Mouse (Mus musculus) midbrain, postnatal 0 days (tissue): ENCODE measurements around the gene Itpr2. TPM values are rescaled to one million over a fixed set of nuclear protein-coding genes. Genes with fewer than 3 reads are reported as not detected.

Experiments used
- ATAC-seq: fragments of 200-750 bp; cut with Nextera tagmentation; 2 replicates; pipeline ENCODE4 v1.8.0; 2017; ENCODE audit warnings: moderate number of reproducible peaks, mild to moderate bottlenecking, moderate TSS enrichment, moderate library complexity; ENCODE audit not compliant: low FRiP score
- DNase-seq: peaks from one replicate; pipeline ENCODE4 v3.0.0-alpha.2; 2015; ENCODE audit warnings: low spot score
- H3K27ac ChIP-seq: fragments of 300-500 bp; sonication (generic); 2 replicates; pipeline ENCODE4 v1.5.1; 2014; ENCODE audit warnings: low read depth, mild to moderate bottlenecking, low read length, mixed read lengths
- H3K27me3 ChIP-seq: fragments of 300-500 bp; sonication (generic); 2 replicates; pipeline ENCODE4 v1.6.1; 2014; ENCODE audit warnings: low read length, control low read depth, mixed read lengths; ENCODE audit not compliant: insufficient read depth
- H3K36me3 ChIP-seq: fragments of 300-500 bp; sonication (generic); 2 replicates; pipeline ENCODE4 v1.6.1; 2014; ENCODE audit warnings: low read length, control low read depth, mixed read lengths; ENCODE audit not compliant: insufficient read depth
- H3K4me1 ChIP-seq: fragments of 300-500 bp; sonication (generic); 2 replicates; pipeline ENCODE4 v1.6.1; 2014; ENCODE audit warnings: mild to moderate bottlenecking, control low read depth, antibody characterized with exemption, low read length, mixed read lengths; ENCODE audit not compliant: insufficient read depth
- H3K4me2 ChIP-seq: fragments of 300-500 bp; sonication (generic); 2 replicates; pipeline ENCODE4 v1.6.1; 2014; ENCODE audit warnings: low read depth, mild to moderate bottlenecking, low read length, mixed read lengths; ENCODE audit not compliant: poor library complexity, severe bottlenecking
- H3K4me3 ChIP-seq: fragments of 300-500 bp; sonication (generic); 2 replicates; pipeline ENCODE4 v1.5.1; 2014; ENCODE audit warnings: low read depth, mild to moderate bottlenecking, low read length, moderate library complexity
- H3K9ac ChIP-seq: fragments of 300-500 bp; sonication (generic); replicated peaks from 2 replicates; pipeline ENCODE4 v1.6.1; 2014; ENCODE audit warnings: mild to moderate bottlenecking, low read length, moderate library complexity, mixed read lengths; ENCODE audit not compliant: poor library complexity, severe bottlenecking
- H3K9me3 ChIP-seq: fragments of 300-500 bp; sonication (generic); 2 replicates; pipeline ENCODE4 v1.6.1; 2016; ENCODE audit warnings: low read length, control low read depth
- CTCF ChIP-seq: IDR thresholded peaks from 2 replicates; pipeline ENCODE4 v1.5.1; 2016; ENCODE audit warnings: antibody characterized with exemption, mild to moderate bottlenecking
- WGBS: fragments of 180-500 bp; shearing (Covaris S2); extraction: QIAGEN DNeasy Blood & Tissue Kit; methylation state at CpG from one replicate; pipeline ENCODE4 v1.1.7; 2014; 5-methylcytosine and 5-hydroxymethylcytosine counted together
- polyA plus RNA-seq: library from polyadenylated mRNA; unstranded; fragments of >200 nt; fragmentation: Nextera tagmentation; extraction: Ambion mirVana; gene quantifications from 2 replicates; pipeline ENCODE4 v1.2.1, GENCODE M21; 2015
- total RNA-seq: library from RNA; depleted of rRNA; stranded (reverse); fragments of >200 nt; gene quantifications from 2 replicates; pipeline ENCODE4 v1.2.3, GENCODE M21; 2014

Itpr2 gene
- total and polyA plus RNA-seq, 2 experiments from 2014 or later: 9.1 to 15.9 TPM

DNA sequence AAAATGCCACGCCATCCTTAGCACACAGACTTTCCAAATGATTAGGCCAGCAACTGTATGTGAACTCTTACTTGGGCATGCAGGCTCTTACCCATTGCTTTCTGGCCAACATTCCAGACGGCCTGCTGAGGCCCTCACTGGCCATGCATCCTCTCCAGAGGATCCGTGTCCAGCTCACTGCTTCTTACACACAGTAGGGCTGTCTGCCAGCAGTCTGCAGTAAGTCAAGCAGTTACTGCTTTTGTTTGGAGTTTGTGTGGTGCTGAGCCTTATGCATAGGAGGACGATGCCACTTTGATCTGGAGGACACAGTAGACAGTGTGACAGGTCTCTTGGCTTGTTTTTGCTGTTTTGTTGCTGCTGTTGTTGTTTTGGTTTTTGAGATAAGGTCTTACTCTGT, 36.6 kb upstream of the Itpr2 start:
- TF ChIP-seq CTCF: no peak
- Histone ChIP-seq H3K9ac (no peak overlapping the region), H3K27ac (no peak overlapping the region), H3K4me1 (no peaks in the 10 kb centered on the region), H3K27me3 (no peaks in the 10 kb centered on the region), H3K4me3 (no peak overlapping the region), H3K9me3 (no peaks in the 10 kb centered on the region), H3K4me2 (no peak overlapping the region), H3K36me3 (no peaks in the 10 kb centered on the region)
- WGBS: 58% methylated on average over 4 of the region's 4 CpGs
- ATAC-seq: no peak
- DNase-seq: peak; percentile 15

DNA sequence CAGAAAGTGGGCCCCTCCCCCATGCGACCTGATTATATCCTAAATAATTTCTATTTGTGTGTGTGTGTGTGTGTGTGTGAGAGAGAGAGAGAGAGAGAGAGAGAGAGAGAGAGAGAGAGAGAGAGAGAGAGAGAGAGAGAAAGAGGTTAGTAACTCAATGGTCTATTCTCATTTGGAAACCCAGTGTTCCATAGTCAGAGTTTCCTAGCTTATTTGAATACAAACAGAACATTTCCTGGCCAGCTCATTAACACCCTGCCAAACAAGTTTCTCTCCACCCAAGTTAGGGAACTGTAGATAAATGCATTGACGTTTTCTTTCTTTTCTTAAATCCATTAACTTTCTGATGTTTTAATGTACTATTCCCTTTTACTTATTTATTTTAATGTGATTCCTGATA, 36.0 kb upstream of the Itpr2 start:
- no peaks in the 10 kb centered on the region for H3K4me1 ChIP-seq
- no peak overlapping the region for H3K4me3 ChIP-seq
- no peaks in the 10 kb centered on the region for H3K36me3 ChIP-seq
- H3K9me3 ChIP-seq: no peaks in the 10 kb centered on the region
- H3K9ac ChIP-seq: no peak overlapping the region
- DNase-seq (no peak), ATAC-seq (no peak)
- no peak overlapping the region for H3K27ac ChIP-seq
- 81% methylated on average over 2 of the region's 2 CpGs for WGBS
- no peak overlapping the region for H3K4me2 ChIP-seq
- no peak for TF ChIP-seq CTCF
- H3K27me3 ChIP-seq: no peaks in the 10 kb centered on the region

DNA sequence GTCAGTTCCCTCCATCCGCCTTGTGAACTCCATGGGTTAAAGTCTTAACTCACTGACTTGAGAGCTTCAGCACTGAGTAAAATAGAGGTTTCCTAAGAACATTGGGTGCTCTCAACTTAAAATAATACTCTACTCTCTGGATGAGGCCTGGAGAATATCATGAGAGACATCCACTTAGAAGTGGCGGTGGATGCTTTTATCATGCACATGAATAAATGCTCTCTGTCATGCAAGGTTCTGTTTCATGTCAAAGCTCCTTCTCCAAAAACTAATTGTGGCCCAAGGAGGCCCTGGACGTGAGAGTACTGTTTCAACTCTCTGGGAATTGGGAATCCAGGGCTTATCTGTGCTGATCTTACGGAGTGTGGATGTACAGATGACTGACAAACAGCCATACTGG, 35.1 kb upstream of the Itpr2 start:
- DNase-seq: no peak
- ATAC-seq: no peak
- Histone ChIP-seq H3K27me3 (no peaks in the 10 kb centered on the region), H3K36me3 (no peaks in the 10 kb centered on the region), H3K4me2 (no peak overlapping the region), H3K4me1 (no peaks in the 10 kb centered on the region), H3K9ac (no peak overlapping the region), H3K9me3 (no peaks in the 10 kb centered on the region), H3K4me3 (no peak overlapping the region), H3K27ac (no peak overlapping the region)
- TF ChIP-seq CTCF: no peak
- 94% methylated on average over 4 of the region's 4 CpGs for WGBS

DNA sequence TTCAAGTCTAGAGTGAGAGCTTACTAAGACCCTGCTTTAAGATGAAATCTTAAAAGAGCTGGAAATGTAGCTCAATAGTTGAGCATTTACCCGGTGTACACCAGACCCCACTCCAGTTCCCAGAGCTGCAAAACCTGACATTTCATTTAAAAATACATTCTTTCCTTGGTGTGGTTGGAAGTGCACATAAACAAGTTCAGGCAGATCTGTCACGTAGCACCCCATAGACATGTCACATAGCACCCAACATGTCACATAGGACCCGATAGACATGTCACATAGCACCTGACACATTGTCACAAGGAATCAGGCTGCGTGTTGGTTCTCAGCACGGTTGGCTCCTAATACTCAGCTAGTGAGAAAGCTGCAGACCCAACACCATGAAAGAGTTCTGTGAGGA, 33.5 kb upstream of the Itpr2 start:
- TF ChIP-seq CTCF: no peak
- H3K4me3 ChIP-seq: no peak overlapping the region
- DNase-seq (no peak), ATAC-seq (no peak)
- 94% methylated on average over 5 of the region's 5 CpGs for WGBS
- no peaks in the 10 kb centered on the region for H3K9me3 ChIP-seq
- no peaks in the 10 kb centered on the region for H3K4me1 ChIP-seq
- H3K27ac ChIP-seq: no peak overlapping the region
- H3K36me3 ChIP-seq: no peaks in the 10 kb centered on the region
- H3K9ac ChIP-seq: no peak overlapping the region
- no peak overlapping the region for H3K4me2 ChIP-seq
- H3K27me3 ChIP-seq: no peaks in the 10 kb centered on the region

DNA sequence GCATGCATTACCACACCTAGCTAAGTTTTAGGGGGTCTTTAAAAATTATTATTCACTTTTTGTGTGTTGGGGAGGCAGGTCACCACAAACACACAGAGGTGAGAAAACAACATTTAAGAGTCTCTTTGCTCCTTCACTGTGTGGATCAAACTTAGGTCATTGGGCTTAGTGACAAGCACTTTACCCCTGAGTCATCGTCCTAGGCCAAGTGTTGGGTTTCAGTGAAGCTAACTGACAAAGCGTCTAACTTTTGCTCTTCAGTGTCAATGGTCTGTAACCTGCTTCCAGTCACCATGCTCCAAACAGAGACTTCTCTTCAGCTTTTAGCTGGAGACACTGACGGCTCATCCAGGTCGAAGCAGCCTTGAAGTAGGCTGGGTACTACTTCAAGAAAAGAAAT, 31.1 kb upstream of the Itpr2 start:
- Histone ChIP-seq H3K4me2 (no peak overlapping the region), H3K4me1 (no peaks in the 10 kb centered on the region), H3K4me3 (no peak overlapping the region), H3K27ac (no peak overlapping the region), H3K27me3 (no peaks in the 10 kb centered on the region), H3K36me3 (no peaks in the 10 kb centered on the region), H3K9ac (no peak overlapping the region), H3K9me3 (no peaks in the 10 kb centered on the region)
- no peak for DNase-seq
- WGBS: 94% methylated on average over 4 of the region's 4 CpGs
- TF ChIP-seq CTCF: no peak
- ATAC-seq: no peak

DNA sequence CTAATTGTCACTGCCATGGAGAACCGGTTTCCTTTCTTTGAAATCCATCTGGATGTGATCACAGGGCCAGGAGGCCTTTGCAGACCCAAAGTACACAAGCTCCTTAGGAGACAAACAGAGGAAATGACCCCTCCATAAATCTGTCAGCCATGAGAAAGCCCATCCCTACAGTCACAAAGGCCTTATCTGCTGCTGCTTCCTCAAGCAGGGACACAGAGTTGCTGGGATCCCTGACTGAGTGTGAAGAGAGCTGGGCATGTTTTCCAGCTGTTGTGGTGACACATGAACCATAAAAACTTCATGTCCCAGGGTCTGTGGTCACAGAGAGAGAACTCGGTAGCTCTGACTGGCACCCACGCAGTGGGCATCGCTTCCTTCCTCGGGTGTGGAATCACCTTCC, 28.7 kb upstream of the Itpr2 start:
- no peak overlapping the region for H3K9ac ChIP-seq
- no peak overlapping the region for H3K4me2 ChIP-seq
- no peaks in the 10 kb centered on the region for H3K9me3 ChIP-seq
- H3K27ac ChIP-seq: no peak overlapping the region
- no peak for TF ChIP-seq CTCF
- ATAC-seq (no peak), DNase-seq (no peak)
- no peaks in the 10 kb centered on the region for H3K27me3 ChIP-seq
- H3K4me1 ChIP-seq: no peaks in the 10 kb centered on the region
- H3K4me3 ChIP-seq: no peak overlapping the region
- no peaks in the 10 kb centered on the region for H3K36me3 ChIP-seq
- 85% methylated on average over 5 of the region's 5 CpGs for WGBS

DNA sequence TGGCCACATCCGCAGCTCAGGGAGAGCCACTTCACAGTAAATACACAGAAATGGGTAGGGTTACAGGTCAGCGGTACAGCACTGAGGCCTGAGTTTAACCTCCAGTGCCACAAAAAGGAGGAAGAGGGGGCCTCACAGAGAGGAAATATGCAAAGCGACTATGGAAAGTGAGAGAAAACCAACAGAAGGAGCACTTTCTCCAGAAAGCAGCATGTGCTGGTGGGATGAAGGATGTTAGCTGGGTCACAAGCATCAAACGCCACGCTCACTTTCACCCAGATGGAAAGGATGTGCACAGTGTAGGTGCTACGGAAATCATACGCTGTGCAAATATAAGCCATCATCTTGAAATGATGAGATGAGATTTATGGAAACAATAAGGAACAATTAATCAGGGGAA, 28.3 kb upstream of the Itpr2 start:
- DNase-seq (no peak), ATAC-seq (no peak)
- H3K9me3 ChIP-seq: no peaks in the 10 kb centered on the region
- 89% methylated on average over 7 of the region's 7 CpGs for WGBS
- H3K4me1 ChIP-seq: no peaks in the 10 kb centered on the region
- no peaks in the 10 kb centered on the region for H3K36me3 ChIP-seq
- no peak for TF ChIP-seq CTCF
- H3K4me2 ChIP-seq: no peak overlapping the region
- no peak overlapping the region for H3K4me3 ChIP-seq
- H3K27ac ChIP-seq: no peak overlapping the region
- no peak overlapping the region for H3K9ac ChIP-seq
- H3K27me3 ChIP-seq: no peaks in the 10 kb centered on the region
